Mouse (Mus musculus): Measurements from ENCODE around the gene Tas1r2. TPM values are rescaled to one million over a fixed set of nuclear protein-coding genes. Genes with fewer than 3 reads are reported as not detected.
A peak's percentile ranks its signal among the peaks of the same experiment; 100 is the strongest.

Gene Tas1r2
- total RNA-seq (2014; rRNA removed) = not detected in 2 replicates
- polyA plus RNA-seq (2012; rRNA removed) = 0.05 TPM in 1 of 2 replicates, not detected in the other

DNA sequence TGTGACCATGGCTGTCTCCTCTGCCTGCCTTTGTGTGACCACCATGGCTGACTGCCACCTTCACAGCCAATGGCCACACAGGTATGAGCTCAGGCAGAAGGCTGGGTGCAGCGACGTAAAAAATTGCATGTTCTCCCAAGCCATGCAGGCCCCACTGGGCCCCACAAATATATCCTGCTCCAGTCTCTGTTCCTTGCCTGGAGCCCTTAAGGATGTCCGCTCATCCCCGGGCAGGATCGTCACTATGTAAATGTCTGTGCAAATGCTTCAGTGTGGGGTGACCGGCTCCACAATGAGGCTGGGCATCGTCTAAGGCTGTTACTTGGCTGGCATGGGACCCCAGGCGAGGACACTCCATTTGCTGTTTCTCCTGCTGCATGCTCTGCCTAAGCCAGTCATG is at the start of gene Tas1r2:
Gene Tas1r2 (plus strand): TSS at position 301 of the 400 bp plus-strand sequence.
- Histone ChIP-seq H3K27me3 (ENCODE audit: control insufficient read depth, insufficient read depth, low read length) (no peaks in the 10 kb centered on the region), H3K27ac (replicated peaks; ENCODE audit: insufficient read depth, low read depth, low read length) (no peak within 1 kb of the TSS), H3K9ac (ENCODE audit: low read depth, low read length) (no peak within 1 kb of the TSS), H3K79me2 (ENCODE audit: control insufficient read depth, insufficient read depth, low read length) (no peaks in the 10 kb centered on the region), H3K36me3 (ENCODE audit: control insufficient read depth, insufficient read depth, low read length) (peaks cover 9% of the 10 kb centered on the region; the same call in 1 of the 2 replicates), H3K4me3 (ENCODE audit: insufficient read depth, low read depth, low read length) (no peak within 1 kb of the TSS), H3K4me1 (ENCODE audit: control insufficient read depth, insufficient read depth, low read length) (no peaks in the 10 kb centered on the region)
- TF ChIP-seq CTCF (IDR thresholded peaks at IDR 0.05; ENCODE audit: low read depth, low read length) (no peak), POLR2A (IDR thresholded peaks at IDR 0.05; ENCODE audit: extremely low read depth, insufficient read depth, low read length) (no peak)
- DNase-seq (ENCODE audit: extremely low read depth, low read depth, low spot score) = no peak
- WGBS = 79% methylated on average over 8 of the region's 8 CpGs

DNA sequence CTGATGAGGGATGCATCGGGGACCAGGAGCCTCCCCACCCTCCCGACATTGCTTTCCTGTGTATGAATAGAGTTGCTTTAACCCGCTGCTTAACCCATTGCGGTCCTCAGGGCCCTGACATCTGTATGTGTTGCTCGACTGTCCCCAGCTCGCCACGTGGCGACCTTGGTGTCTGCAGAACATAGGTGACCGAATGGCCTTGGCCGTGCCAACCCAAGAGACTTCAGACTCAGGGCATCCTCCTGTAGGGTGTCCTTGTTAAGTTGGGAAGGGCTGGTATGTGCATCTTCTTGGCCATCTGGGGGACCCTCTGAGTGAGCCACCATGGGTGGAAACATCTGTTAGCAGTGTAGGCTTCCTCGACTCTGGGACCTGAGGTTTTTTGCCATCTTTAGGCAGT is 48.1 kb upstream of the Tas1r2 start:
- peaks cover 12% of the 10 kb centered on the region for H3K4me1 ChIP-seq (ENCODE audit: control insufficient read depth, insufficient read depth, low read length)
- H3K9ac ChIP-seq (ENCODE audit: low read depth, low read length) = no peak overlapping the region
- 87% methylated on average over 11 of the region's 11 CpGs for WGBS
- no peaks in the 10 kb centered on the region; the same call in 1 of the 2 replicates for H3K36me3 ChIP-seq (ENCODE audit: control insufficient read depth, insufficient read depth, low read length)
- H3K79me2 ChIP-seq (ENCODE audit: control insufficient read depth, insufficient read depth, low read length) = peaks cover 5% of the 10 kb centered on the region; the same call in 1 of the 2 replicates
- no peak for DNase-seq (ENCODE audit: extremely low read depth, low read depth, low spot score)
- H3K27me3 ChIP-seq (ENCODE audit: control insufficient read depth, insufficient read depth, low read length) = no peaks in the 10 kb centered on the region
- no peak overlapping the region for H3K4me3 ChIP-seq (ENCODE audit: insufficient read depth, low read depth, low read length)
- H3K27ac ChIP-seq (replicated peaks; ENCODE audit: insufficient read depth, low read depth, low read length) = no peak overlapping the region
- TF ChIP-seq POLR2A (IDR thresholded peaks at IDR 0.05; ENCODE audit: extremely low read depth, insufficient read depth, low read length) (no peak), CTCF (IDR thresholded peaks at IDR 0.05; ENCODE audit: low read depth, low read length) (no peak)

GRCm38 (mm10) chr4:139606732-139607131 is 46.6 kb upstream of the Tas1r2 start:
- Histone ChIP-seq H3K36me3 (ENCODE audit: control insufficient read depth, insufficient read depth, low read length) (no peaks in the 10 kb centered on the region; the same call in 1 of the 2 replicates), H3K4me1 (ENCODE audit: control insufficient read depth, insufficient read depth, low read length) (peaks cover 6% of the 10 kb centered on the region), H3K79me2 (ENCODE audit: control insufficient read depth, insufficient read depth, low read length) (peaks cover 3% of the 10 kb centered on the region; the same call in 1 of the 2 replicates), H3K9ac (ENCODE audit: low read depth, low read length) (no peak overlapping the region), H3K27me3 (ENCODE audit: control insufficient read depth, insufficient read depth, low read length) (no peaks in the 10 kb centered on the region), H3K27ac (replicated peaks; ENCODE audit: insufficient read depth, low read depth, low read length) (no peak overlapping the region), H3K4me3 (ENCODE audit: insufficient read depth, low read depth, low read length) (no peak overlapping the region)
- TF ChIP-seq POLR2A (IDR thresholded peaks at IDR 0.05; ENCODE audit: extremely low read depth, insufficient read depth, low read length) = no peak
- TF ChIP-seq CTCF (IDR thresholded peaks at IDR 0.05; ENCODE audit: low read depth, low read length) = no peak
- DNase-seq (ENCODE audit: extremely low read depth, low read depth, low spot score) = no peak
- 87% methylated on average over 5 of the region's 5 CpGs for WGBS

DNA sequence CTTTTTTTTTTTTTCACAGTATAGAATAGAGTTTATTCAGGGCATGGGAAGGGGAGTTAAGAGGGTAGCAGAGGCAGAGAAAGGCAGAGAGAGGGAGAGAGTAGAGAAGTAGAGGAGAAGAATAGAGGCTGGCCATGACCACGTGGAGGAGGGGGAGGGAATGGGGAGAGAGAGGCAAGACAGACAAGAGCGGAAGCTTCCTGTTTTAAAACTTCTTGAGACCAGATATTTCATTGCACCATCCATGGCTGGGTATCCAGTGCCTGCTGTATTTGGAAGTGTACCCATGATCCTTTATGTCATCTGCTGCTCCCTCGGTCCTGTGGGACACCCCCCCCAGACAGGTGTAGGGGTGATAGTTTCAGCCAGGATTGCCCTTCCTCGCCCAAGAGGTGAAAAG is 44.4 kb upstream of the Tas1r2 start:
- H3K79me2 ChIP-seq (ENCODE audit: control insufficient read depth, insufficient read depth, low read length) = no peaks in the 10 kb centered on the region
- WGBS = 64% methylated on average over 4 of the region's 4 CpGs
- no peaks in the 10 kb centered on the region for H3K27me3 ChIP-seq (ENCODE audit: control insufficient read depth, insufficient read depth, low read length)
- H3K4me1 ChIP-seq (ENCODE audit: control insufficient read depth, insufficient read depth, low read length) = no peaks in the 10 kb centered on the region
- TF ChIP-seq CTCF (IDR thresholded peaks at IDR 0.05; ENCODE audit: low read depth, low read length) (no peak), POLR2A (IDR thresholded peaks at IDR 0.05; ENCODE audit: extremely low read depth, insufficient read depth, low read length) (no peak)
- H3K9ac ChIP-seq (ENCODE audit: low read depth, low read length) = no peak overlapping the region
- no peak overlapping the region for H3K4me3 ChIP-seq (ENCODE audit: insufficient read depth, low read depth, low read length)
- no peak for DNase-seq (ENCODE audit: extremely low read depth, low read depth, low spot score)
- H3K27ac ChIP-seq (replicated peaks; ENCODE audit: insufficient read depth, low read depth, low read length) = no peak overlapping the region
- H3K36me3 ChIP-seq (ENCODE audit: control insufficient read depth, insufficient read depth, low read length) = peaks cover 7% of the 10 kb centered on the region

- TF ChIP-seq CTCF (IDR thresholded peaks at IDR 0.05; ENCODE audit: low read depth, low read length) = no peak
- TF ChIP-seq POLR2A (IDR thresholded peaks at IDR 0.05; ENCODE audit: extremely low read depth, insufficient read depth, low read length) = no peak
- Histone ChIP-seq H3K27ac (replicated peaks; ENCODE audit: insufficient read depth, low read depth, low read length) (no peak overlapping the region), H3K9ac (ENCODE audit: low read depth, low read length) (no peak overlapping the region), H3K36me3 (ENCODE audit: control insufficient read depth, insufficient read depth, low read length) (peaks cover 20% of the 10 kb centered on the region), H3K4me3 (ENCODE audit: insufficient read depth, low read depth, low read length) (no peak overlapping the region), H3K4me1 (ENCODE audit: control insufficient read depth, insufficient read depth, low read length) (no peaks in the 10 kb centered on the region; the same call in 1 of the 2 replicates), H3K79me2 (ENCODE audit: control insufficient read depth, insufficient read depth, low read length) (peaks cover 4% of the 10 kb centered on the region; the same call in 1 of the 2 replicates), H3K27me3 (ENCODE audit: control insufficient read depth, insufficient read depth, low read length) (no peaks in the 10 kb centered on the region)
- WGBS = 68% methylated on average over 6 of the region's 6 CpGs
- DNase-seq (ENCODE audit: extremely low read depth, low read depth, low spot score) = no peak
These were observed 42.4 kb upstream of the Tas1r2 start for GRCm38 (mm10) chr4:139610954-139611353.

GRCm38 (mm10) chr4:139611542-139611953 is 41.8 kb upstream of the Tas1r2 start:
- no peak overlapping the region for H3K27ac ChIP-seq (replicated peaks; ENCODE audit: insufficient read depth, low read depth, low read length)
- H3K4me3 ChIP-seq (ENCODE audit: insufficient read depth, low read depth, low read length) = no peak overlapping the region
- no peaks in the 10 kb centered on the region for H3K27me3 ChIP-seq (ENCODE audit: control insufficient read depth, insufficient read depth, low read length)
- no peaks in the 10 kb centered on the region; the same call in 1 of the 2 replicates for H3K4me1 ChIP-seq (ENCODE audit: control insufficient read depth, insufficient read depth, low read length)
- H3K9ac ChIP-seq (ENCODE audit: low read depth, low read length) = no peak overlapping the region
- peaks cover 20% of the 10 kb centered on the region for H3K36me3 ChIP-seq (ENCODE audit: control insufficient read depth, insufficient read depth, low read length)
- peak; percentile 43 for DNase-seq (ENCODE audit: extremely low read depth, low read depth, low spot score)
- H3K79me2 ChIP-seq (ENCODE audit: control insufficient read depth, insufficient read depth, low read length) = peaks cover 4% of the 10 kb centered on the region; the same call in 1 of the 2 replicates
- WGBS = 24% methylated on average over 10 of the region's 10 CpGs
- TF ChIP-seq POLR2A (IDR thresholded peaks at IDR 0.05; ENCODE audit: extremely low read depth, insufficient read depth, low read length) = no peak
- peak; percentile 91 for TF ChIP-seq CTCF (IDR thresholded peaks at IDR 0.05; ENCODE audit: low read depth, low read length)
